Mouse (Mus musculus) heart, embryonic 14.5 days (tissue): ENCODE measurements at regions not wholly inside any gene's neighbourhood (a gene's known extent, or its start where the extent isn't known, plus 50 kb on each side); places are given as distances from the start of the nearest gene placed in this dataset.

Experiments
- ATAC-seq: fragments of 200-750 bp; cut with Nextera tagmentation; 2 replicates; pipeline ENCODE4 v1.8.0; 2017; ENCODE audit warnings: low read depth, moderate TSS enrichment; ENCODE audit not compliant: insufficient number of reproducible peaks, insufficient read depth, low FRiP score
- H3K27ac ChIP-seq, 2 experiments: fragments of 200-500 bp in 1 of 2; fragments of 300-500 bp in 1 of 2; sonication (generic) in 1 of 2; replicated peaks in 1 of 2; 2 replicates each; pipeline ENCODE4 v1.5.1; 2012 to 2014; ENCODE audit warnings: low read depth in 2 of 2, low read length in 2 of 2, control low read depth in 1 of 2, mild to moderate bottlenecking in 1 of 2, mixed read lengths in 1 of 2; ENCODE audit not compliant: control insufficient read depth in 1 of 2, insufficient read depth in 1 of 2
- H3K27me3 ChIP-seq: fragments of 300-500 bp; sonication (generic); 2 replicates; pipeline ENCODE4 v1.6.1; 2014; ENCODE audit warnings: mild to moderate bottlenecking, low read length, control low read depth; ENCODE audit not compliant: control insufficient read depth, insufficient read depth
- H3K36me3 ChIP-seq: fragments of 300-500 bp; sonication (generic); 2 replicates; pipeline ENCODE4 v1.6.1; 2014; ENCODE audit warnings: mild to moderate bottlenecking, control low read depth, low read length, mixed read lengths; ENCODE audit not compliant: control insufficient read depth, insufficient read depth
- H3K4me1 ChIP-seq, 2 experiments: fragments of 200-500 bp in 1 of 2; fragments of 300-500 bp in 1 of 2; sonication (generic) in 1 of 2; 2 replicates each; pipeline ENCODE4 v1.6.1; 2012 to 2014; ENCODE audit warnings: low read length in 2 of 2, control low read depth in 1 of 2, mixed read lengths in 1 of 2; ENCODE audit not compliant: control insufficient read depth in 2 of 2, insufficient read depth in 2 of 2
- H3K4me2 ChIP-seq: fragments of 300-500 bp; sonication (generic); 2 replicates; pipeline ENCODE4 v1.6.1; 2014; ENCODE audit warnings: mild to moderate bottlenecking, low read length
- H3K4me3 ChIP-seq, 2 experiments: fragments of 200-500 bp in 1 of 2; fragments of 300-500 bp in 1 of 2; sonication (generic) in 1 of 2; 2 replicates each; pipeline ENCODE4 v1.5.1; 2012 to 2014; ENCODE audit warnings: low read length in 2 of 2, mild to moderate bottlenecking in 2 of 2, control low read depth in 1 of 2, low read depth in 1 of 2, moderate library complexity in 1 of 2; ENCODE audit not compliant: control insufficient read depth in 1 of 2, insufficient read depth in 1 of 2
- H3K9ac ChIP-seq: fragments of 300-500 bp; sonication (generic); 2 replicates; pipeline ENCODE4 v1.6.1; 2014; ENCODE audit warnings: mild to moderate bottlenecking, low read length
- H3K9me3 ChIP-seq: fragments of 300-500 bp; sonication (generic); 2 replicates; pipeline ENCODE4 v1.6.1; 2016; ENCODE audit warnings: low read length, control low read depth; ENCODE audit not compliant: control insufficient read depth
- WGBS: fragments of 180-500 bp; shearing (Covaris S2); extraction: QIAGEN DNeasy Blood & Tissue Kit; methylation state at CpG from one replicate; pipeline ENCODE4 v1.1.7; 2014; 5-methylcytosine and 5-hydroxymethylcytosine counted together

DNA sequence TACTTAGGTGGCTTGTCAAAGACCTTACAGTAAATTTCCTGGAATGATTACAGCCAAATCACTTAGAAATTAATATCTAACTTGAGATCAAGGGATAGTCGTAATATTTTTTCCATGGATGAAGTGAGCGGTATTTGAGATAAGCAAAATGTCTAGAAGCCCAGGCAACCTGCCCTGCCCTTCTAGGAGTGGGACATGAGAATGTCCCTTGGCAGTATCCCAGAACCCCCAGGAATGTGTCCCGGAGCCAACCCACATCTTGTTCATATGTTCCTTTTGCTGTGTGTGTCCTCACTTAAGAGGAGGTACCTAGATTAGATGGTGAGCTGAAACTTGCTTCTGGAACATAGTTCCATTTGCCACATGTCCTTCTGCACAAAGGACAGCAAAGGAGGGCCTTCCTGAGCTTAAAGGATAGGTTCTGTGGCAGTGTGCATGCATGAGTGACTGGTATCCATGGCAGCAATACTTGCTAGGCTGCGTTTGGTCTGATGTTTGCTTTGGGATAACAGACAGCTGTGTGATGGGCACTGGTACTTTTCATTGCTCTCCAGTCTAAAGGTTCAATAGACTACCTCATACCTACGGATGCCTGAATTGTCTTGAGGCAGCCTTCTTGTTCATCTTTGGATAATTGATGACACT, 231.0 kb upstream of the Krr1 start:
- ATAC-seq = no peak
- Histone ChIP-seq H3K27ac (no peak overlapping the region), H3K4me2 (no peak overlapping the region)

DNA sequence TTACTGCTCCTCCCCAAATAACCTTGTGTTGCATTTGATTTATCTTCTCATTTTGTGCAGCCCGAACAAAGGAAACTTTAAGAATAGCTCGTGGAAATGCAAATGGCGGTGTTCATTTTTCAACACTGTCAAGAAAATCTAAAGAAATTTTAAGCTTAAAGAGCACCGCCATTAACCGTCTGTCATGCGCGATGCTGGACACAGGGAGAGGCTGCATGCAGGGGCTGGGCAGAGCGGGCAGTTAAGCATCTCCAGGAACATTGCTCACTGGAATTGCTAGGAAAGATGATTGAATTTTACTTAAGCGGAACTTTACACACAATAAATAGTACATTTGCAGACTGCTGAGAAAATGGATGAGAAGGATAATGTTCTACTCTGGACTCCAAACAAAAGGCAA, 229.2 kb upstream of the Krr1 start:
- no peak overlapping the region for H3K4me2 ChIP-seq
- ATAC-seq = no peak
- 87% methylated on average over 9 of the region's 9 CpGs for WGBS

More for the DNA sequence above, 231.0 kb upstream of the Krr1 start:
- Histone ChIP-seq H3K9me3 (no peaks in the 10 kb centered on the region), H3K4me1 (peaks cover 3% of the 10 kb centered on the region in 2 experiments; a peak in 2 of 4 replicates), H3K9ac (no peak overlapping the region), H3K36me3 (no peaks in the 10 kb centered on the region), H3K27me3 (no peaks in the 10 kb centered on the region), H3K4me3 (no peak overlapping the region)
- WGBS = 63% methylated on average over 5 of the region's 5 CpGs

DNA sequence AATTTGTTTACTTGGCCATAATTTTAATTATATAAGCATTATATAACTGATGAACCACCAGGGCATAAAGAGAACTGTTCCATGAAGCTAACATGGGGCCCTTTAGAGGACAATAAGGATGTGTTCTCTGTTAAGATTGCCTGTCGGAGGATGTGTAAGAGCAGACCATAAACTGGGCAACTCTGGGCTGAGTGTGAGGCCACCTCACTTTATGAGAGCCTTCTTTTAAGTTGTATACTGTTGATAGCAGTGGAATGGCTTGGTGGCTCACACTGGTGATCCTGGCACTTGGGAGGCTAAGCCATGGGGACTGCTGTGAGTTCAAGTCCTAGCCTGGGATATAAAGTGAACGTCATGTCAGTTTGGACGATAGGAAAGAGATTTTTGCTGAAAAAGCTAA, 227.3 kb upstream of the Krr1 start:
- 86% methylated on average over 3 of the region's 3 CpGs for WGBS
- H3K4me3 ChIP-seq = no peak overlapping the region
- no peak overlapping the region for H3K9ac ChIP-seq
- peaks cover 3% of the 10 kb centered on the region in 2 experiments; a peak in 2 of 4 replicates for H3K4me1 ChIP-seq
- no peak overlapping the region for H3K4me2 ChIP-seq
- no peak for ATAC-seq
- H3K9me3 ChIP-seq = no peaks in the 10 kb centered on the region
- H3K27me3 ChIP-seq = no peaks in the 10 kb centered on the region
- H3K36me3 ChIP-seq = no peaks in the 10 kb centered on the region
- no peak overlapping the region for H3K27ac ChIP-seq

More for the DNA sequence above, 229.2 kb upstream of the Krr1 start:
- Histone ChIP-seq H3K27me3 (no peaks in the 10 kb centered on the region), H3K27ac (no peak overlapping the region), H3K4me1 (peaks cover 3% of the 10 kb centered on the region in 2 experiments; a peak in 2 of 4 replicates), H3K9me3 (no peaks in the 10 kb centered on the region), H3K4me3 (no peak overlapping the region), H3K36me3 (no peaks in the 10 kb centered on the region), H3K9ac (no peak overlapping the region)

DNA sequence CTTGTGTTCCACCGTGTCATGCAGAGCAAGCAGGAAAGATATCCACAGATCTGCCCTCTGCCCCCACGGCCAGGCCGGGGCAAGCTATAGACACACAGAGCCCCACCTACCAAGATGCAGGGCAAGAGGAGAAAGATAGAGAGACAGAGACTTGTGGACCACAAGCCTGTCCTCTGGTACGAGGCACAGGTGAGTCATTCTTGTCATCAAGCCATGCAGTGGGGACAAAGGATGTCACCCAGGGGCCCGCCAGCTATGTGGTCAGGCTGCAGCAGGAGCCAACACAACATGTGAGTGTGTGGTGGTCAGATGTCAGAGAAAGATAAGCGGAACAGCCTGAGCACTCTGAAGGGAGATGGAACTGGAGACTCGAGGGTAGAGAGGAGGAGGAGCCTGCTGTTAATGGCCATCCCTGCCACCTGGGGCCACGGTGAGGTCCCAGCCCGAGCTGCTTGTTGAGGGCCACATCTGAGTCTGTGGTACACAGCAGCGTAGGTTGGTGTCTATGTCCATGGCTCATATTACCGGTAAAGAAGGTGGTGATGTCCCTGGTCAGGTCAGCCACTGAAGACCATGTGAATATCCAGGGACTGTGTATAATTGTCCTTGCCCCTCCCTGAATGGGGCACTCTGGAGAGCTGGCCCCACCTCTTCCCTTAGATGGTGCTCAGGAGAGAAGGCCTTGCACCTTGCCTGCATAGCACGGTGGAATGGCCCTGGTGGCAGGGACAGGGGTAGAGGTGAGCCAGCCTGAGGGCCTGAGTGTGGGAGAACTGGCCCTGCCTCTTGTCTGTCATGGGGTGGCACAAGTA, 226.2 kb upstream of the Krr1 start:
- H3K4me3 ChIP-seq = no peak overlapping the region
- H3K9ac ChIP-seq = no peak overlapping the region
- H3K27ac ChIP-seq = no peak overlapping the region
- no peaks in the 10 kb centered on the region for H3K9me3 ChIP-seq
- WGBS = 64% methylated on average over 12 of the region's 12 CpGs
- no peaks in the 10 kb centered on the region for H3K27me3 ChIP-seq
- no peak overlapping the region for H3K4me2 ChIP-seq
- peaks cover 3% of the 10 kb centered on the region in 2 experiments; a peak in 2 of 4 replicates for H3K4me1 ChIP-seq
- no peaks in the 10 kb centered on the region for H3K36me3 ChIP-seq
- ATAC-seq = no peak

DNA sequence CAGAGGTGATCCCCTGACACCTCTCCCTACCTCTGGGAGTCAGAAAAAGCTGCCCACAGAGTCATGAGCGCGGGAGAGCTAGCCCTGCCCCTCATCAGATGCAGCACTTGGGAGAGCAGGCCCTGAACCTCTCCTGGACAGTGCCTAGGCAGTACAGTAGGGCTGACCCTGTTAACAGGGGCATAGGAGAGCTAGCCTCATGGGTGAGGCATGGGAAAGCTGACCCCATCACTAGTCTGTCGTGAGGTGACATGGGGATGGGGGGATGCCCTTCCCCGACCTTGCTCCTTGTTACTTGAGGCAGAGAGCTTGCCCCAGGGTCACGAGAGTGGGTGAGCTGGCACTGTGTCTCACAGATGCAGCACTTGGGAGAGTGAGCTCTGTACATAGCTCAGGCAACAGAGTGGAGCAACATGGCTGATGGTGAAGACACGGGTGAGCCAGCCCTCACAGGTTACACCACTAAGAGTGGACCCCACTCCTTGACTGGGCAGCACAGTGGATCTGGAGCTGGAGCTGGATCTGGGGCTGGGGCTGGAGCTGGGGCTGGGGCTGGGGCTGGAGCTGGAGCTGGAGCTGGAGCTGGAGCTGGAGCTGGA, 225.5 kb upstream of the Krr1 start:
- H3K4me2 ChIP-seq = no peak overlapping the region
- H3K27me3 ChIP-seq = no peaks in the 10 kb centered on the region
- WGBS = 84% methylated on average over 6 of the region's 6 CpGs
- no peak overlapping the region for H3K9ac ChIP-seq
- H3K27ac ChIP-seq = no peak overlapping the region
- H3K9me3 ChIP-seq = no peaks in the 10 kb centered on the region
- ATAC-seq = 0 out of 2 replicates have a peak, but pooled peaks have one; percentile 54
- H3K4me3 ChIP-seq = no peak overlapping the region
- H3K4me1 ChIP-seq = no peaks in the 10 kb centered on the region
- no peaks in the 10 kb centered on the region for H3K36me3 ChIP-seq

DNA sequence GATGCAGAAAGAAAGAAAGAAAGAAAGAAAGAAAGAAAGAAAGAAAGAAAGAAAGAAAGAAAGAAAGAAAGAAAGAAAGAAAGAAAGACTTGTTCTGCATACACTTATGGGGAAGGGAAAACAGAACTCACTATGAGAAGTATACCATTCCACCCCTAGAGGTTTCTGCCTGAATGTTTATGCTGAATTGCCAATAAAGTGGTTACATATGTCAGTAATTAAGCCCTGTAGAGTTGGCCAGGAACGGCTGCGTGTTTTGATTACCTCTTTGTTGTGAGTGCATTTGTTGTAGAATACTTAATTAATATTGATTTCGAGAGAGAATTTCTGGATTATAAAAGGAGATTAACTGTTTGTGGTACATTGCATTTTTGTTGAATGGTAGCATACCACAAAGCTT, 224.0 kb upstream of the Krr1 start:
- ATAC-seq = no peak
- 76% methylated on average over 3 of the region's 3 CpGs for WGBS
- H3K4me2 ChIP-seq = no peak overlapping the region

DNA sequence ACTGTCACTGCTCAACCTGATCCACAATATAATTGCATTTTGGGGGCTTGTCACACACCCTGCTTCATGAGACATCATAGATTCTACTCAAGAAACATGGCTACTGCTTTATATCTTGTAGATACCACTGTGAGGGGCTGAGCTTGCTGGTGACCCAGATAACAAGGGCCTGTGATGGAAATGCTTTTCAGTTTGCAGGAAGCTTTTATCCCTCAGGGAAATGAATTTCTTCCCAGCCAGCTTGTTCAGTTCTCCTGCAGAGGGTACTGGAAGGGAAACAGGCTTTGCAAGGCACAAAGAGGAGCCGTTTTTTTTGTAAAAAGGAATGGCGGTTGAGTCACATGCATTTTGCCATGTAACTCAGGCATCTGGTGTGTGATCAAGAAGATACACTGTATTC, 218.8 kb upstream of the Krr1 start:
- H3K9ac ChIP-seq = no peak overlapping the region
- no peaks in the 10 kb centered on the region for H3K27me3 ChIP-seq
- H3K4me3 ChIP-seq = no peak overlapping the region
- H3K4me1 ChIP-seq = no peaks in the 10 kb centered on the region
- no peak overlapping the region for H3K4me2 ChIP-seq
- WGBS = 70% methylated on average over 2 of the region's 2 CpGs
- ATAC-seq = no peak
- H3K27ac ChIP-seq = no peak overlapping the region
- H3K36me3 ChIP-seq = no peaks in the 10 kb centered on the region
- H3K9me3 ChIP-seq = no peaks in the 10 kb centered on the region

More for the DNA sequence above, 224.0 kb upstream of the Krr1 start:
- Histone ChIP-seq H3K4me1 (no peaks in the 10 kb centered on the region), H3K9ac (no peak overlapping the region), H3K9me3 (no peaks in the 10 kb centered on the region), H3K36me3 (no peaks in the 10 kb centered on the region), H3K27ac (no peak overlapping the region), H3K4me3 (no peak overlapping the region), H3K27me3 (no peaks in the 10 kb centered on the region)
